Mouse (Mus musculus): ENCODE measurements around the gene Rbm42.

DNA sequence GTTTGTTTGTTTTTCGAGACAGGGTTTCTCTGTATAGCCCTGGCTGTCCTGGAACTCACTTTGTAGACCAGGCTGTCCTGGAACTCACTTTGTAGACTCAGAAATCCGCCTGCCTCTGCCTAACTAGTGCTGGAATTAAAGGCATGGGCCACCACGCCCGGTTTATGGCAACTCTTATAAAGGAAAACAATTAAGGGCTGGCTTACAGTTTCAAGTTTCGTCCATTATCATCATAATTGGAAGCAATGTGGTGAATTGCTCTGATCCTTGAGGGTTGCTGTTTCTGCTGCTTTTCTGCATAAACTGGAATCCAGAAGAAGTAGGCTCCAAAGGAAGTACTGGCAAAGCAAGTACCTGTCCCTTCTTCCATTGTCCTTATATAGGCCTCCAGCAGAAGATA lies 23.5 kb downstream of the Rbm42 start:
- TF ChIP-seq CTCF (IDR thresholded peaks at IDR 0.05; ENCODE audit: low read depth, low read length), result no peak
- TF ChIP-seq GATA1 (IDR thresholded peaks at IDR 0.05; ENCODE audit: borderline replicate concordance, low read length), result no peak
- TF ChIP-seq POLR2AphosphoS5 (IDR thresholded peaks at IDR 0.05; ENCODE audit: insufficient replicate concordance, low read depth, low read length), result no peak

All from G1E (cell line).